Mouse (Mus musculus) intestine, embryonic 15.5 days (tissue): Measurements from ENCODE around the gene Srgap3. TPM values are rescaled to one million over a fixed set of nuclear protein-coding genes. Genes with fewer than 3 reads are reported as not detected.

Source experiments
- ATAC-seq: fragments of 200-750 bp; cut with Nextera tagmentation; 2 replicates; pipeline ENCODE4 v1.8.0; 2017; ENCODE audit warnings: moderate TSS enrichment, moderate library complexity
- H3K27ac ChIP-seq: fragments of 300-500 bp; sonication (generic); 2 replicates; pipeline ENCODE4 v1.5.1; 2015; ENCODE audit warnings: mild to moderate bottlenecking, inconsistent platforms
- H3K27me3 ChIP-seq: fragments of 300-500 bp; sonication (generic); replicated peaks from 2 replicates; pipeline ENCODE4 v1.6.1; 2015; ENCODE audit warnings: inconsistent platforms
- H3K36me3 ChIP-seq: fragments of 300-500 bp; sonication (generic); 2 replicates; pipeline ENCODE4 v1.6.1; 2015; ENCODE audit warnings: inconsistent platforms
- H3K4me1 ChIP-seq: fragments of 300-500 bp; sonication (generic); replicated peaks from 2 replicates; pipeline ENCODE4 v1.6.1; 2015; ENCODE audit warnings: inconsistent platforms
- H3K4me2 ChIP-seq: fragments of 300-500 bp; sonication (generic); replicated peaks from 2 replicates; pipeline ENCODE4 v1.6.1; 2015; ENCODE audit warnings: mild to moderate bottlenecking, inconsistent platforms
- H3K4me3 ChIP-seq: fragments of 300-500 bp; sonication (generic); replicated peaks from 2 replicates; pipeline ENCODE4 v1.5.1; 2015; ENCODE audit warnings: inconsistent platforms
- H3K9ac ChIP-seq: fragments of 300-500 bp; sonication (generic); 2 replicates; pipeline ENCODE4 v1.6.1; 2015; ENCODE audit warnings: inconsistent platforms
- H3K9me3 ChIP-seq: fragments of 300-500 bp; sonication (generic); 2 replicates; pipeline ENCODE4 v1.6.1; 2016; ENCODE audit warnings: inconsistent platforms
- WGBS: fragments of 180-500 bp; shearing (Covaris S2); methylation state at CpG from one replicate; pipeline ENCODE4 v1.1.7; 2015; 5-methylcytosine and 5-hydroxymethylcytosine counted together
- polyA plus RNA-seq: library from polyadenylated mRNA; unstranded; fragments of >200 nt; fragmentation: Nextera tagmentation; extraction: Ambion mirVana; gene quantifications from 2 replicates; pipeline ENCODE4 v1.2.1, GENCODE M21; 2015

Srgap3 gene
- polyA plus RNA-seq, 1 experiment from 2014 or later: 2.6 TPM

DNA sequence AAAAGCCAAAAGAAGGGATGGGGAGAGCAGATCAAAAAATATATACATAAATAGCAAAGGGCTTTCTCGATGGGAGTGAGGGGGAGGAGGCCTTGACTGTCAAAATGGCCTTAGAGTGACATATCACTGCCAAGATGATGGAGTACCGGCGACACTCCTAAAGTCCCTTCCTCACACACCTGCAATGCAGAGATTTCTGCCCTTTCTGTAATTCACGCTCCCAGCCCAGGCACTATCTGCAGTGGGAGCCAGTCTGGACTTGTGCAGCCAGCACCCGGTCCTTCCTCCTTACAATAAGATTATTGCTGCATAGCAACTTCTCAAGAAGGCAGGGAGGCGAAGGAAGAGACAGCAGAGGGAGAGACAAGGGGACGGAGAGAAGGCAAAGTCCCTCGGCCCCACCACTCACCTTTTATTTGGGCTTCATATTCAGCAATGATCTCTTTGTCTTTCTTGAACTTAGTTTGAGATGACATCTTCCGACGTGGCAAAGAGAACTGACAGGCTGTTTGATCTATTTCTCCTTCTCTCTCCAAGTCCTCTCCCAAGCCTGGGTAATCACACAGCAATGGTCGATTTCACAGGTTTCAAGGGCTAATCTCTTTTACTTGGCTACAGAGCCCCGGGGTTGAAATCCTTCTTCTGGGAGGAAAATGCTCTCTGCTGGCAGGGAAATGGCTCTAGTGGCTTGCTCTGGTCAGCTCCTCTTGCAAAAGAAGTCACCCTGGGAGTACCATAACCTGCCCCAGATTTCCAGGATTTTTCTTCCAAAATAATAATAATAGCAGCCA lies 850 bp downstream of the Srgap3 start:
- peak; percentile 9 for ATAC-seq
- Histone ChIP-seq H3K9me3 (no peaks in the 10 kb centered on the region), H3K4me2 (peak overlapping the region; percentile 84), H3K27me3 (no peaks in the 10 kb centered on the region), H3K27ac (0 out of 2 replicates have a peak overlapping the region, but pooled peaks have one; percentile 28), H3K4me3 (peak overlapping the region; percentile 55), H3K4me1 (peaks cover 25% of the 10 kb centered on the region), H3K9ac (peak overlapping the region; percentile 63), H3K36me3 (no peaks in the 10 kb centered on the region)
- WGBS: 12% methylated on average over 12 of the region's 12 CpGs

- Histone ChIP-seq H3K4me2 (peak overlapping the region; percentile 84), H3K9me3 (no peaks in the 10 kb centered on the region), H3K27me3 (no peaks in the 10 kb centered on the region), H3K4me1 (peaks cover 25% of the 10 kb centered on the region), H3K4me3 (peak overlapping the region; percentile 55), H3K9ac (peak overlapping the region; percentile 51), H3K36me3 (no peaks in the 10 kb centered on the region), H3K27ac (peak overlapping the region; percentile 9; the same call in 1 of the 2 replicates)
- 40% methylated on average over 14 of the region's 14 CpGs for WGBS
- no peak for ATAC-seq
These were observed 1.8 kb downstream of the Srgap3 start for GRCm38 (mm10) chr6:112945181-112945751.

DNA sequence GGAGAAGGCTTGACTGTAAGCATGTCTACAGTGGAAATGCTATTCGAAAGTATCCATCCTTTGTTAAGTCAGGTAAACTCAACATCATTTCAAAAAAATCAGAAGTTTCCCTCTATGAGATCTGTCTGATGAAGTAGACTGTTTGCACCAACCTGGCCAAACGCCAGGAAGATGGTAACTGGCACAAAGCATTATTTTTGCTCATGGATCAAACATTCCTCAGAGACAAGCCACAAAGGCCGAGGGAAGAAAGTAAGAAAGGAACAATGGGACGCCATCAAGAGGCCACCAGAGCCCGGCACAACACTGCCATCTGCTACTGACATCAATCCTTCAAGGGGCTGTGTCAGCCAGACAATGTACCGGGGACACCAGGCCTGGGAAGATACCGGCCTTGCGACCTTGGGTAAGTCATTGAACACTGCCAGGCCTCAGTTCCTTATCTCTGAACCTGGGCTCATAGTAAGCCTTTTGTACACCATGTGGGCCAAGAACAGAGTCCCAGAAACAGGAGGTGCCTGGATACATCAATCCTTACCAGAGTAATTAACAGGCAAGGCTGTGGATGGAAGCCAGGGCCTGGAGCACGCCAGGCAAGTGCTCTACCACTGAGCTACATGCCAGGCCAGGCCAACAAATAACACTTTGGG lies 3.3 kb downstream of the Srgap3 start:
- Histone ChIP-seq H3K27ac (no peak overlapping the region), H3K4me2 (no peak overlapping the region), H3K4me3 (no peak overlapping the region), H3K9me3 (no peaks in the 10 kb centered on the region), H3K9ac (no peak overlapping the region), H3K4me1 (peaks cover 22% of the 10 kb centered on the region), H3K36me3 (no peaks in the 10 kb centered on the region), H3K27me3 (no peaks in the 10 kb centered on the region)
- no peak for ATAC-seq
- 70% methylated on average over 9 of the region's 9 CpGs for WGBS

- no peak for ATAC-seq
- Histone ChIP-seq H3K4me3 (no peak overlapping the region), H3K9me3 (no peaks in the 10 kb centered on the region), H3K27me3 (no peaks in the 10 kb centered on the region), H3K4me2 (no peak overlapping the region), H3K4me1 (no peaks in the 10 kb centered on the region), H3K36me3 (no peaks in the 10 kb centered on the region), H3K9ac (no peak overlapping the region), H3K27ac (no peak overlapping the region)
- 87% methylated on average over 9 of the region's 9 CpGs for WGBS
These were observed 7.8 kb downstream of the Srgap3 start for GRCm38 (mm10) chr6:112939281-112939680.

DNA sequence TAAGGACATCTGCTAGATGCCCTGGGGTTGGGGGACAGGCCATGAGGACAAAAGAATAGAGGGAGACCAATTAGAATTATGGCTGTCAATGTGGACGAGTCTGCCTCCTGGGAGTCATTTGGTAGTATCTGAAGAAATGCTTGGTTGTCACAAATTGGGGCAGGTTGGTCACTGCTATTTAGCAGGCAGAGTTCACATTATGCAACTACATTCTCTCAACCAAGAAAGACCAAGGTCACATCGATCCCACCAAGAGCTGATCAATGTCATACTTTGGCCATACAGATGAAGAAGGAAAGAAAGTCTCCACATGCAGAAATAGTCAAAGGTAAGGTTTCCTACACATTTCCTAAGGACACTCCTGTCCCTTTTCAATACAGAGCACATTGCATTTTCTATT lies 9.3 kb downstream of the Srgap3 start:
- H3K27ac ChIP-seq: no peak overlapping the region
- 89% methylated on average over 2 of the region's 2 CpGs for WGBS
- H3K36me3 ChIP-seq: no peaks in the 10 kb centered on the region
- no peaks in the 10 kb centered on the region for H3K4me1 ChIP-seq
- H3K4me2 ChIP-seq: no peak overlapping the region
- no peak overlapping the region for H3K4me3 ChIP-seq
- H3K9me3 ChIP-seq: no peaks in the 10 kb centered on the region
- H3K27me3 ChIP-seq: no peaks in the 10 kb centered on the region
- no peak overlapping the region for H3K9ac ChIP-seq
- no peak for ATAC-seq

- no peak overlapping the region for H3K9ac ChIP-seq
- no peaks in the 10 kb centered on the region for H3K27me3 ChIP-seq
- 0 out of 2 replicates have a peak, but pooled peaks cover 4% of the 10 kb centered on the region for H3K4me1 ChIP-seq
- H3K4me2 ChIP-seq: no peak overlapping the region
- no peaks in the 10 kb centered on the region for H3K36me3 ChIP-seq
- H3K4me3 ChIP-seq: no peak overlapping the region
- 87% methylated on average over 1 of the region's 1 CpGs for WGBS
- no peak overlapping the region for H3K27ac ChIP-seq
- no peak for ATAC-seq
- no peaks in the 10 kb centered on the region for H3K9me3 ChIP-seq
These were observed 12.6 kb downstream of the Srgap3 start for GRCm38 (mm10) chr6:112934501-112934900.

GRCm38 (mm10) chr6:112932611-112933010 lies 14.5 kb downstream of the Srgap3 start:
- ATAC-seq: no peak
- 0 out of 2 replicates have a peak, but pooled peaks cover 4% of the 10 kb centered on the region for H3K4me1 ChIP-seq
- H3K27me3 ChIP-seq: no peaks in the 10 kb centered on the region
- no peaks in the 10 kb centered on the region for H3K36me3 ChIP-seq
- H3K27ac ChIP-seq: no peak overlapping the region
- H3K4me3 ChIP-seq: no peak overlapping the region
- H3K4me2 ChIP-seq: no peak overlapping the region
- WGBS: 68% methylated on average over 8 of the region's 8 CpGs
- no peaks in the 10 kb centered on the region for H3K9me3 ChIP-seq
- no peak overlapping the region for H3K9ac ChIP-seq

GRCm38 (mm10) chr6:112930011-112930451 lies 17.0 kb downstream of the Srgap3 start:
- Histone ChIP-seq H3K9me3 (no peaks in the 10 kb centered on the region), H3K27ac (no peak overlapping the region), H3K27me3 (no peaks in the 10 kb centered on the region), H3K4me1 (0 out of 2 replicates have a peak, but pooled peaks cover 6% of the 10 kb centered on the region), H3K4me2 (0 out of 2 replicates have a peak overlapping the region, but pooled peaks have one; percentile 37), H3K36me3 (no peaks in the 10 kb centered on the region), H3K9ac (no peak overlapping the region), H3K4me3 (no peak overlapping the region)
- WGBS: 42% methylated on average over 5 of the region's 5 CpGs
- peak; percentile 66; the same call in 1 of the 2 replicates for ATAC-seq

GRCm38 (mm10) chr6:112929291-112929984 lies 17.6 kb downstream of the Srgap3 start:
- no peak overlapping the region for H3K4me3 ChIP-seq
- 0 out of 2 replicates have a peak, but pooled peaks cover 6% of the 10 kb centered on the region for H3K4me1 ChIP-seq
- ATAC-seq: no peak
- WGBS: 83% methylated on average over 6 of the region's 6 CpGs
- no peak overlapping the region for H3K9ac ChIP-seq
- no peaks in the 10 kb centered on the region for H3K36me3 ChIP-seq
- no peak overlapping the region for H3K4me2 ChIP-seq
- H3K27me3 ChIP-seq: no peaks in the 10 kb centered on the region
- H3K27ac ChIP-seq: no peak overlapping the region
- H3K9me3 ChIP-seq: no peaks in the 10 kb centered on the region

DNA sequence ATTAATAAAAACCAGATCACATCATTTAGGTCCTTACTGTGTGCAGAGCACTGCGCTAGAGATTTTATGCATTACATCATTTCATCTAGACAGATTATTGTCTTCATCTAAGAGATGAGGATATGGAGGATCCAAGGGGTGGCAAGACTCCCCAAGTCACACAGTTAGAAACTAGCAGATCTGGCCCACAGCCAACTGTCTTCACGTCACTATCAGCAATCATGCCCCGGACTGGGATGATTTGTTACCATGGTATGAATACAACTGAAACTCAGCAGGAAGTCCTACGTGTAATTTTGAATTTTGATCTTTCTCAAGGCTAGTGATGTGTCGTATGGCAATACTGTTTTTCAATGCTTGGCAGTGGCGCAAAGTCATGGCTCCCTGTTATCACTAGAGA lies 18.2 kb downstream of the Srgap3 start:
- H3K9ac ChIP-seq: no peak overlapping the region
- no peak overlapping the region for H3K4me3 ChIP-seq
- no peaks in the 10 kb centered on the region for H3K27me3 ChIP-seq
- no peak overlapping the region for H3K27ac ChIP-seq
- H3K4me1 ChIP-seq: 0 out of 2 replicates have a peak, but pooled peaks cover 6% of the 10 kb centered on the region
- H3K4me2 ChIP-seq: no peak overlapping the region
- 80% methylated on average over 6 of the region's 6 CpGs for WGBS
- no peaks in the 10 kb centered on the region for H3K36me3 ChIP-seq
- ATAC-seq: no peak
- no peaks in the 10 kb centered on the region for H3K9me3 ChIP-seq

DNA sequence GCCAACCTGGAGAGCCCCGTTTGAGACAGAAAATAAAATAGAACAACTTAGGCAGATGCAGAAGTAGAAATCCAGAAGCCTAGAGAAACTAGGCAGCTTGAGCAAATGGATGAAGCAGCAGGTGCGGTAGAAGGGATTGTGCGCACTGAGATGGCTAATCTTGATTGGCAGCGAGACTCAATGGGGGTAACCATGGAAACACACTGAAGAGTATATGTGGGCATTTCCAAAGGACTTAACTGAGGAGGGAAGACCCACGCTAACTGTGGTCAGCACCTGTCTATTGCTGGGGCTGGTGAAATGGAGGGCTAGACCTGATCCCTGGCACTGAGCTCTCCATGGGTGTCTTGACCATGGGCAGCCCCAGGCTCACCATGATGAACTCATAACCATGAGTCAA lies 19.7 kb downstream of the Srgap3 start:
- no peak overlapping the region for H3K4me3 ChIP-seq
- 92% methylated on average over 5 of the region's 5 CpGs for WGBS
- no peaks in the 10 kb centered on the region for H3K9me3 ChIP-seq
- no peak overlapping the region for H3K4me2 ChIP-seq
- H3K27me3 ChIP-seq: no peaks in the 10 kb centered on the region
- no peak overlapping the region for H3K27ac ChIP-seq
- no peak overlapping the region for H3K9ac ChIP-seq
- ATAC-seq: no peak
- H3K36me3 ChIP-seq: no peaks in the 10 kb centered on the region
- 0 out of 2 replicates have a peak, but pooled peaks cover 6% of the 10 kb centered on the region for H3K4me1 ChIP-seq

DNA sequence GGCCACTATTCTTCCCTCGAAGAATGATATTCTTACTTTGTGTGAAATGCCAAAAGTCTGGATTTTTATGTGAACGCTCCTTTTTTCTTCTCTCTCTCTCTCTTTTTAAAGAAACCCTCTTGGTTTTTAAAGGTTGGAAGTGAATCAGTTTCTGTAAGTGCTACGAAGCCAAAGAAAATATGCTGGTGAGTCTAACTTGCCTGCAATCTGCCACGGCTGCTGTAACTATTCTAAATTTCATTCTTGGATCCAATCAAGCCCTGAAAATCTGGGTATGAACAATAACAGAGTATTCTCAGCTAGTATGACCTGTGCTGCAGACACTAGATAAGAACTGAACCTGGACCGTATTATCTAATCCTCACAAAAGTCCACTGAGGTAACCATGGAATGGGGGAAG lies 21.1 kb downstream of the Srgap3 start:
- Histone ChIP-seq H3K4me1 (0 out of 2 replicates have a peak, but pooled peaks cover 6% of the 10 kb centered on the region), H3K4me3 (no peak overlapping the region), H3K27me3 (no peaks in the 10 kb centered on the region), H3K9me3 (no peaks in the 10 kb centered on the region), H3K9ac (no peak overlapping the region), H3K4me2 (no peak overlapping the region), H3K27ac (no peak overlapping the region), H3K36me3 (no peaks in the 10 kb centered on the region)
- 59% methylated on average over 5 of the region's 5 CpGs for WGBS
- ATAC-seq: no peak
